Mouse (Mus musculus) heart, postnatal 0 days (tissue): ENCODE measurements around the gene Kcng3. TPM values are rescaled to one million over a fixed set of nuclear protein-coding genes. Genes with fewer than 3 reads are reported as not detected.
A peak's percentile ranks its signal among the peaks of the same experiment; 100 is the strongest.

ENCODE experiments used
- ATAC-seq: fragments of 200-750 bp; cut with Nextera tagmentation; 2 replicates; pipeline ENCODE4 v1.8.0; 2017; ENCODE audit warnings: low read depth, moderate number of reproducible peaks, moderate library complexity; ENCODE audit not compliant: insufficient read depth
- DNase-seq: peaks from one replicate; pipeline ENCODE4 v3.0.0-alpha.2; 2016; ENCODE audit warnings: low spot score
- H3K27ac ChIP-seq: fragments of 300-500 bp; sonication (generic); 2 replicates; pipeline ENCODE4 v1.5.1; 2014; ENCODE audit warnings: low read depth, mild to moderate bottlenecking
- H3K27me3 ChIP-seq: fragments of 300-500 bp; sonication (generic); 2 replicates; pipeline ENCODE4 v1.6.1; 2014; ENCODE audit warnings: low read length, mixed read lengths; ENCODE audit not compliant: control insufficient read depth, insufficient read depth
- H3K36me3 ChIP-seq: fragments of 300-500 bp; sonication (generic); replicated peaks from 2 replicates; pipeline ENCODE4 v1.6.1; 2014; ENCODE audit warnings: low read length, mixed read lengths; ENCODE audit not compliant: control insufficient read depth, insufficient read depth
- H3K4me1 ChIP-seq: fragments of 300-500 bp; sonication (generic); 2 replicates; pipeline ENCODE4 v1.6.1; 2014; ENCODE audit warnings: antibody characterized with exemption; ENCODE audit not compliant: control insufficient read depth, insufficient read depth
- H3K4me2 ChIP-seq: fragments of 300-500 bp; sonication (generic); 2 replicates; pipeline ENCODE4 v1.6.1; 2014; ENCODE audit warnings: low read depth, mild to moderate bottlenecking, low read length, moderate library complexity
- H3K4me3 ChIP-seq: fragments of 300-500 bp; sonication (generic); 2 replicates; pipeline ENCODE4 v1.5.1; 2014; ENCODE audit warnings: low read depth, low read length
- H3K9ac ChIP-seq: fragments of 300-500 bp; sonication (generic); replicated peaks from 2 replicates; pipeline ENCODE4 v1.6.1; 2014; ENCODE audit warnings: low read depth, low read length, mixed read lengths
- H3K9me3 ChIP-seq: fragments of 300-500 bp; sonication (generic); replicated peaks from 2 replicates; pipeline ENCODE4 v1.6.1; 2016; ENCODE audit warnings: low read length; ENCODE audit not compliant: control insufficient read depth
- CTCF ChIP-seq: IDR thresholded peaks from 2 replicates; pipeline ENCODE4 v1.5.1; 2016; ENCODE audit warnings: antibody characterized with exemption, control low read depth, low read depth
- EP300 ChIP-seq: IDR thresholded peaks from 2 replicates; pipeline ENCODE4 v1.6.1; 2016; ENCODE audit warnings: antibody characterized with exemption, low read depth
- WGBS: fragments of 180-500 bp; shearing (Covaris S2); extraction: QIAGEN DNeasy Blood & Tissue Kit; methylation state at CpG from one replicate; pipeline ENCODE4 v1.1.7; 2014; 5-methylcytosine and 5-hydroxymethylcytosine counted together
- polyA plus RNA-seq: library from polyadenylated mRNA; unstranded; fragments of >200 nt; fragmentation: Nextera tagmentation; extraction: Ambion mirVana; gene quantifications from 2 replicates; pipeline ENCODE4 v1.2.1, GENCODE M21; 2015
- total RNA-seq: library from RNA; depleted of rRNA; stranded (reverse); fragments of >200 nt; gene quantifications from 2 replicates; pipeline ENCODE4 v1.2.3, GENCODE M21; 2014; ENCODE audit warnings: low replicate concordance

Kcng3 gene
- total and polyA plus RNA-seq, 2 experiments from 2014 or later: not detected

DNA sequence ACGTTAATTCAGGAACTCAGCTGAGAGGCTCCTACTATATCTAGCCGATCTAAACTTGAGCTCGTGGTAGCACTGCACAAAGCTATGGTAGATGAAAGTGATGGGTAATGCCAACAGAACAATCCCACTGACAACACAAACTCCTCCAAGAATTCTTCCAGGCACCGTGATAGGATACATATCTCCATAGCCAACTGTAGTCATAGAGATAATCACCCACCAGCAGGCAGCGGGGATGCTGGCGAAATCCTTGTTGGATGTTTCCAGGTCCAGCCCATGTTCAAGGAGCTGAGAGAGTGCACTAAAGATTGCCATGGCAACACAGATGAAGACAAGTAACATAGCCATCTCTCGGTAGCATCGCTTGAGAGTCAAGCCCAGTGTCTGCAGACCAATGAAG is 44.0 kb downstream of the Kcng3 start:
- Histone ChIP-seq H3K4me2 (no peak overlapping the region), H3K27me3 (no peaks in the 10 kb centered on the region), H3K9me3 (no peaks in the 10 kb centered on the region; the same call in 1 of the 2 replicates), H3K9ac (no peak overlapping the region), H3K36me3 (no peaks in the 10 kb centered on the region), H3K27ac (no peak overlapping the region), H3K4me1 (no peaks in the 10 kb centered on the region), H3K4me3 (no peak overlapping the region)
- 86% methylated on average over 8 of the region's 8 CpGs for WGBS
- ATAC-seq: no peak
- TF ChIP-seq CTCF: no peak
- TF ChIP-seq EP300: no peak
- no peak for DNase-seq

DNA sequence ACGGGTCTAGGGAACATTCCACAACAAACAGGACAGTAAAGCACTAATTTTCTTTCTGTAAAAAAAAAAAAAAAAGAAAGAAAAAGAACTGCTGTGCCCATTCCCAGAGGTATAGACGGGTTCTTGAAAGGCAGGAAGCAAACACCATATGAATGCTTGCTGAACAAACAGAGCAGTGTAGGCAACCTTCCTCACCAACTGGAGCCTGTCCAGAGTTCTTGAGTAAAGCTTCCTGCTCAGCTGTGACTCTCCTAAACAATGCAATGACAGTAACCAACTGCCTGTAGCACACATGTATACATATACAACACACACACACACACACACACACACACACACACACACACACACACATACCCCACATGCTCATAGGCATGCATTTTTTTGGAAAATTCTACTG is 49.1 kb downstream of the Kcng3 start:
- peak; percentile 57 for DNase-seq
- H3K4me2 ChIP-seq: no peak overlapping the region
- no peak overlapping the region for H3K4me3 ChIP-seq
- ATAC-seq: peak; percentile 55
- no peak overlapping the region for H3K27ac ChIP-seq
- no peak overlapping the region for H3K9ac ChIP-seq
- H3K4me1 ChIP-seq: no peaks in the 10 kb centered on the region
- H3K36me3 ChIP-seq: no peaks in the 10 kb centered on the region
- TF ChIP-seq CTCF (no peak), EP300 (no peak)
- no peaks in the 10 kb centered on the region; the same call in 1 of the 2 replicates for H3K9me3 ChIP-seq
- WGBS: 53% methylated on average over 2 of the region's 2 CpGs
- no peaks in the 10 kb centered on the region for H3K27me3 ChIP-seq

DNA sequence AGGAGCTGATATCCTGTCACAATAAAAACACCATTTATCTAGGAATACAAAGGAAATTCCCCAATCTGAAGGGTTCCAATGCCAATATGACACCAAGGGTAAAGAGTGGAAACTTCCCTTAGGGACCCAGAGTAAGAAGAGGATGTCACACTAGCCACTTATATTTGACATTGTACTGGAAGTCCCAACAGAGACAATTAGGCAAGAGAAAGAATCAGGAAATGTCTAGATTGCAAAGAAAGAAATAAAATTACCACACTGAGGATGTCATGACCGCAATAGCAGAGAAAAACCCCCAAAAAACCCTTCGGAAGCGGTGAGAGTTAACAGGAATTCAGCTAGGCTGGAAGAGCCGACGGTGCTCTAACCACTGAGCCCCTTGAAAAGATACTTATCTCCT is 51.0 kb downstream of the Kcng3 start:
- DNase-seq: no peak
- TF ChIP-seq CTCF (no peak), EP300 (no peak)
- no peak for ATAC-seq
- WGBS: 76% methylated on average over 5 of the region's 5 CpGs
- Histone ChIP-seq H3K4me2 (no peak overlapping the region), H3K9me3 (no peaks in the 10 kb centered on the region; the same call in 1 of the 2 replicates), H3K27ac (no peak overlapping the region), H3K9ac (no peak overlapping the region), H3K27me3 (no peaks in the 10 kb centered on the region), H3K4me1 (no peaks in the 10 kb centered on the region), H3K36me3 (no peaks in the 10 kb centered on the region), H3K4me3 (no peak overlapping the region)

DNA sequence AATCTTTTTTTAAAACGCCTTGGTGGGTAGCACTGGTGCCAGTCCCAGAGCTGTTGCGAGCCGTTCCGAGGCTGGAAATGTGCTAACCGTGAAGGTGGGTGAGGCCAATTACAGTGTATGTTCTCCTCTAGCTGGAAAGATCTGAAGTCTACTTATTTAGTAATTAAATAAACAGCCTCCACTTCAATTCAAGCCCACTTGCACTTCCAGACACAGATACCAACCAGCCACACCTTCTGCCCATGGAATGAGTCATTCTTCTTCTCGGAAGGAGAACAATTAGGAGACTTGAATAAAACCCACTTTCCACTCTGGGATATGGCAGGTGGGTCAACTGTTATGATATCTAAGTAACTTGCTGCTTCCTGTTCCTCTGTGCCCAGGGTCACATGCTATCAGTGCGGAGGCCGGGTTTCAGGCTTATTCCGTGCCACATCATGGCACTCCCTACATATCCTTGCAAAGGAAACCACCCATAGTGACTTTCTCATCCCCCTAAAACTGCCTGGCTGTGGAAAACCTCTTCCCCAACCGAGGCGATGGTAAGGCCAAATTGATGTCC is 54.8 kb downstream of the Kcng3 start:
- H3K9ac ChIP-seq: no peak overlapping the region
- no peak overlapping the region for H3K27ac ChIP-seq
- no peak overlapping the region for H3K4me3 ChIP-seq
- H3K4me1 ChIP-seq: no peaks in the 10 kb centered on the region
- H3K9me3 ChIP-seq: no peaks in the 10 kb centered on the region
- no peak overlapping the region for H3K4me2 ChIP-seq
- TF ChIP-seq EP300 (no peak), CTCF (no peak)
- no peaks in the 10 kb centered on the region for H3K36me3 ChIP-seq
- 81% methylated on average over 11 of the region's 11 CpGs for WGBS
- DNase-seq (no peak), ATAC-seq (no peak)
- no peaks in the 10 kb centered on the region for H3K27me3 ChIP-seq

DNA sequence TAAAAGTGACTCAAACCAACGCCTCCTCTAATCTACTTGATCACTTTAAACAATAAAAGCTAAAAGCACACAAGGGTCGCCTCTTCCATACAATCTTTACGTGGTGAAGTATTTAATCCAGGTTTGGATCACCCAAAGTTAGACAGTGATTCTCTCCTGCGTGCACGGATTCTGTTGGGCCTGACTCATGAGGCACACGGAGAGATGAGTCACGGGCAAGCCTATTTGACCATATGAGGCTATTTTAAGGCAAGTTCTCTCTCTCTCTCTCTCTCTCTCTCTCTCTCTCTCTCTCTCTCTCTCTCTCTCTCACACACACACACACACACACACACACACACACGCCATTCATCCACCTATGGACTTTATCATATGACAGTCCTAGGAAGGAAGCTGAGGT is 57.1 kb downstream of the Kcng3 start:
- no peak overlapping the region for H3K9ac ChIP-seq
- H3K27me3 ChIP-seq: no peaks in the 10 kb centered on the region
- no peak overlapping the region for H3K4me2 ChIP-seq
- H3K27ac ChIP-seq: no peak overlapping the region
- no peak for DNase-seq
- WGBS: 81% methylated on average over 8 of the region's 8 CpGs
- TF ChIP-seq CTCF: no peak
- TF ChIP-seq EP300: no peak
- no peaks in the 10 kb centered on the region for H3K9me3 ChIP-seq
- H3K36me3 ChIP-seq: no peaks in the 10 kb centered on the region
- H3K4me1 ChIP-seq: no peaks in the 10 kb centered on the region
- ATAC-seq: no peak
- H3K4me3 ChIP-seq: no peak overlapping the region

DNA sequence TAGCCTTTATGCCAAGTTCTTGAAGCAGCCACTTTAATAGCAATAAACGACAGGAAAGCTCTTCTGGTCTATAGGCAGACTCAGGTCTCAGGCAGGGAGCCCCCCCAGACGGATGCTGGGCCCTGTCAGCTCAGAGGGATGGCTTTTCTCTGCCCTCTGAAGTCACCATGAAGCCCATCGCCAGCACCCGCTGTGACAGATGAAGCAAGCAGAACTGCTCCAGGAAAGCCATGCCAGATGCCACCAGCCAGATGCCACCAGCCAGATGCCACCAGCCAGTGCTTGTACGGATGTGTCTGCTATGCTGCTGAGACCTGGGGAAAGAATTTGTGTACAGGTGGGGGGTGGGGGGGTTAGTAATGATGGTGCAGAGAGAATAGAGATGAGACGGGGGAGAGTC is 58.6 kb downstream of the Kcng3 start:
- no peaks in the 10 kb centered on the region for H3K36me3 ChIP-seq
- H3K4me2 ChIP-seq: no peak overlapping the region
- TF ChIP-seq CTCF: no peak
- TF ChIP-seq EP300: no peak
- WGBS: 61% methylated on average over 6 of the region's 6 CpGs
- ATAC-seq (no peak), DNase-seq (no peak)
- H3K9ac ChIP-seq: no peak overlapping the region
- no peaks in the 10 kb centered on the region for H3K27me3 ChIP-seq
- no peak overlapping the region for H3K27ac ChIP-seq
- H3K9me3 ChIP-seq: no peaks in the 10 kb centered on the region
- no peaks in the 10 kb centered on the region for H3K4me1 ChIP-seq
- H3K4me3 ChIP-seq: no peak overlapping the region
